Mouse (Mus musculus): Measurements from ENCODE around the gene Papss1. TPM values are rescaled to one million over a fixed set of nuclear protein-coding genes. Genes with fewer than 3 reads are reported as not detected.

The Papss1 gene
- polyA plus RNA-seq, 1 experiment = 48.7 TPM

- H3K79me2 ChIP-seq (ENCODE audit: control insufficient read depth, insufficient read depth) = no peaks in the 10 kb centered on the region
- TF ChIP-seq MYOD1 (IDR thresholded peaks at IDR 0.05; ENCODE audit: control insufficient read depth in 1 of 3, insufficient read length in 2 of 3, low read depth in 2 of 3) (no peak), CEBPB (IDR thresholded peaks at IDR 0.05; ENCODE audit: insufficient read depth, poor library complexity, severe bottlenecking) (no peak), E2F4 (IDR thresholded peaks at IDR 0.05; ENCODE audit: insufficient read depth) (no peak), SRF (IDR thresholded peaks at IDR 0.05; ENCODE audit: control insufficient read depth, insufficient read length, low read depth) (no peak), REST (IDR thresholded peaks at IDR 0.05; ENCODE audit: insufficient read depth, insufficient read length) (no peak), TCF12 (IDR thresholded peaks at IDR 0.05; ENCODE audit: insufficient read depth, poor library complexity, severe bottlenecking) (no peak), MAX (IDR thresholded peaks at IDR 0.05; ENCODE audit: low read depth) (no peak), POLR2A (IDR thresholded peaks at IDR 0.05; ENCODE audit: insufficient read length, low read depth) (no peak), MYOG (IDR thresholded peaks at IDR 0.05; ENCODE audit: control insufficient read depth in 1 of 3, insufficient read depth in 1 of 3, insufficient read length in 2 of 3, low read depth in 2 of 3) (no peak), USF1 (IDR thresholded peaks at IDR 0.05; ENCODE audit: low read depth) (no peak), POLR2AphosphoS2 (IDR thresholded peaks at IDR 0.05; ENCODE audit: insufficient read length, low read depth) (no peak), TCF3 (IDR thresholded peaks at IDR 0.05; ENCODE audit: insufficient read length, low read depth) (no peak)
- no peak overlapping the region for H3K4me2 ChIP-seq (ENCODE audit: low read depth)
- H3K36me3 ChIP-seq (ENCODE audit: control insufficient read depth, insufficient read depth) = peaks cover 10% of the 10 kb centered on the region
- no peak overlapping the region for H3K4me3 ChIP-seq
- H3ac ChIP-seq (ENCODE audit: control insufficient read depth, insufficient read length) = no peak overlapping the region
- no peaks in the 10 kb centered on the region for H3K27me3 ChIP-seq (ENCODE audit: control insufficient read depth, insufficient read depth, insufficient read length)
These were observed 62.9 kb downstream of the Papss1 start for GRCm38 (mm10) chr3:131627476-131627875.

- TF ChIP-seq MYOG (IDR thresholded peaks at IDR 0.05; ENCODE audit: control insufficient read depth in 1 of 3, insufficient read depth in 1 of 3, insufficient read length in 2 of 3, low read depth in 2 of 3) (no peak), SRF (IDR thresholded peaks at IDR 0.05; ENCODE audit: control insufficient read depth, insufficient read length, low read depth) (no peak), MAX (IDR thresholded peaks at IDR 0.05; ENCODE audit: low read depth) (no peak), USF1 (IDR thresholded peaks at IDR 0.05; ENCODE audit: low read depth) (no peak), MYOD1 (IDR thresholded peaks at IDR 0.05; ENCODE audit: control insufficient read depth in 1 of 3, insufficient read length in 2 of 3, low read depth in 2 of 3) (no peak), TCF12 (IDR thresholded peaks at IDR 0.05; ENCODE audit: insufficient read depth, poor library complexity, severe bottlenecking) (no peak), POLR2AphosphoS2 (IDR thresholded peaks at IDR 0.05; ENCODE audit: insufficient read length, low read depth) (no peak), E2F4 (IDR thresholded peaks at IDR 0.05; ENCODE audit: insufficient read depth) (no peak), POLR2A (IDR thresholded peaks at IDR 0.05; ENCODE audit: insufficient read length, low read depth) (no peak), CEBPB (IDR thresholded peaks at IDR 0.05; ENCODE audit: insufficient read depth, poor library complexity, severe bottlenecking) (no peak), TCF3 (IDR thresholded peaks at IDR 0.05; ENCODE audit: insufficient read length, low read depth) (no peak), REST (IDR thresholded peaks at IDR 0.05; ENCODE audit: insufficient read depth, insufficient read length) (no peak)
- Histone ChIP-seq H3K4me2 (ENCODE audit: low read depth) (no peak overlapping the region), H3K27me3 (ENCODE audit: control insufficient read depth, insufficient read depth, insufficient read length) (no peaks in the 10 kb centered on the region), H3K79me2 (ENCODE audit: control insufficient read depth, insufficient read depth) (no peaks in the 10 kb centered on the region), H3K36me3 (ENCODE audit: control insufficient read depth, insufficient read depth) (peaks cover 15% of the 10 kb centered on the region), H3K4me3 (no peak overlapping the region), H3ac (ENCODE audit: control insufficient read depth, insufficient read length) (no peak overlapping the region)
These were observed 63.7 kb downstream of the Papss1 start for GRCm38 (mm10) chr3:131628265-131628664.

- no peak for TF ChIP-seq REST (IDR thresholded peaks at IDR 0.05; ENCODE audit: insufficient read depth, insufficient read length)
- TF ChIP-seq POLR2A (IDR thresholded peaks at IDR 0.05; ENCODE audit: insufficient read length, low read depth) = no peak
- no peak for TF ChIP-seq TCF12 (IDR thresholded peaks at IDR 0.05; ENCODE audit: insufficient read depth, poor library complexity, severe bottlenecking)
- TF ChIP-seq USF1 (IDR thresholded peaks at IDR 0.05; ENCODE audit: low read depth) = no peak
- TF ChIP-seq POLR2AphosphoS2 (IDR thresholded peaks at IDR 0.05; ENCODE audit: insufficient read length, low read depth) = no peak
- TF ChIP-seq MYOG (IDR thresholded peaks at IDR 0.05; ENCODE audit: control insufficient read depth in 1 of 3, insufficient read depth in 1 of 3, insufficient read length in 2 of 3, low read depth in 2 of 3) = no peak
- no peak for TF ChIP-seq MYOD1 (IDR thresholded peaks at IDR 0.05; ENCODE audit: control insufficient read depth in 1 of 3, insufficient read length in 2 of 3, low read depth in 2 of 3)
- TF ChIP-seq SRF (IDR thresholded peaks at IDR 0.05; ENCODE audit: control insufficient read depth, insufficient read length, low read depth) = no peak
- TF ChIP-seq CEBPB (IDR thresholded peaks at IDR 0.05; ENCODE audit: insufficient read depth, poor library complexity, severe bottlenecking) = no peak
- no peak for TF ChIP-seq TCF3 (IDR thresholded peaks at IDR 0.05; ENCODE audit: insufficient read length, low read depth)
- TF ChIP-seq MAX (IDR thresholded peaks at IDR 0.05; ENCODE audit: low read depth) = no peak
- TF ChIP-seq E2F4 (IDR thresholded peaks at IDR 0.05; ENCODE audit: insufficient read depth) = no peak
- no peak overlapping the region for H3ac ChIP-seq (ENCODE audit: control insufficient read depth, insufficient read length)
- H3K4me2 ChIP-seq (ENCODE audit: low read depth) = no peak overlapping the region
- no peaks in the 10 kb centered on the region for H3K27me3 ChIP-seq (ENCODE audit: control insufficient read depth, insufficient read depth, insufficient read length)
- peaks cover 14% of the 10 kb centered on the region for H3K36me3 ChIP-seq (ENCODE audit: control insufficient read depth, insufficient read depth)
- no peaks in the 10 kb centered on the region for H3K79me2 ChIP-seq (ENCODE audit: control insufficient read depth, insufficient read depth)
- no peak overlapping the region for H3K4me3 ChIP-seq
These were observed 64.4 kb downstream of the Papss1 start for GRCm38 (mm10) chr3:131628931-131629330.

- Histone ChIP-seq H3K27me3 (ENCODE audit: control insufficient read depth, insufficient read depth, insufficient read length) (no peaks in the 10 kb centered on the region), H3K79me2 (ENCODE audit: control insufficient read depth, insufficient read depth) (no peaks in the 10 kb centered on the region), H3K36me3 (ENCODE audit: control insufficient read depth, insufficient read depth) (peaks cover 12% of the 10 kb centered on the region), H3K4me3 (no peak overlapping the region), H3ac (ENCODE audit: control insufficient read depth, insufficient read length) (no peak overlapping the region), H3K4me2 (ENCODE audit: low read depth) (no peak overlapping the region)
- TF ChIP-seq MYOD1 (IDR thresholded peaks at IDR 0.05; ENCODE audit: control insufficient read depth in 1 of 3, insufficient read length in 2 of 3, low read depth in 2 of 3) = peak in 1 of 3 experiments; percentile 30
- no peak for TF ChIP-seq USF1 (IDR thresholded peaks at IDR 0.05; ENCODE audit: low read depth)
These were observed 66.1 kb downstream of the Papss1 start for GRCm38 (mm10) chr3:131630407-131631317.

Data from myocyte (in vitro differentiated cells).